Mouse (Mus musculus): ENCODE measurements around the gene Slc16a6.
"Not testable (repeated sequence)": the region's sequence is repeated elsewhere in the genome, so short reads cannot be mapped to it uniquely, and the experiment has no call there.

The Slc16a6 gene

GRCm38 (mm10) chr11:109473171-109474085 lies at the start of gene Slc16a6, which contains the start of gene Arsg:
Slc16a6 (minus strand) TSS chr11:109473598.
Arsg (plus strand) TSS chr11:109473374.
- DNase-seq, result peak; percentile 83 to 88

DNA sequence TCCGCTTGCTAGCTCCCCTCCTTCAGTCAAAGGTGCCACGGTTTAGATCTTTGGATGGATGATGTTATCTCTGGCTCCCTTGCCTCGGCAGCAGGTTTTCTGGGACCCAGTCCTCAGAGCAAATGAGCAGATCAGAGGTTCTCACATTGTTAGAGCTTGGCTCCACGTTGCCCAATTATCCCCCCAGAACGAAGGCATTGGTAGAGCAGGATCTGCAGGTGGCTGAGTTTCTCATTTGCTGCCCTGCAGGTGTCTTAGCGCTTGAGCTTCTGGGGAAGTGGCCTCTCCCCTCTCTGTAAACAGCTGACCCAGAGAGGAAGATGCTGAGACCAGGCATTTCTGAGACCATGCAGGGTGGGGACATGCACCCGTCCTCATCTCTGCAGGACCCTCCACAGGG lies 47.6 kb upstream of the Slc16a6 start:
- DNase-seq, result no peak

DNA sequence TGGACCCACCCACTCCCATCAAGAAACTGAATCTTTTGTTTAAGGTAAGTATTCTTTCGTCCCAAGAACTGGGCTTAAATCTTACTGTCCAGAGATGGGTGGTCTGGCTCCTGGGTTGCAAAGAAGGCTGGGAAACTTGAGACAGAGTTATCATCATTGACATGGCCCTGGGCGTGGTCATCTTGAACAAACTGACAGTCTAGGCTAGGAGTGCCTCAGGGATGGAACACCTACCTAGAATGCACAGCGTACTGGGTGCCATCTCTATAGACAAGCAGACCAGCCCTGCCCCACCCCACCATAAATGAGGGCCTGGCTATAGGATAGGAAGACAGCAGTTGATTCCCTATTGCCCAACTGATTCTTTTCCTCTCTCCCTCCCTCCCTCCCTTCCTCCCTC lies 44.4 kb upstream of the Slc16a6 start:
- DNase-seq, result no peak

DNA sequence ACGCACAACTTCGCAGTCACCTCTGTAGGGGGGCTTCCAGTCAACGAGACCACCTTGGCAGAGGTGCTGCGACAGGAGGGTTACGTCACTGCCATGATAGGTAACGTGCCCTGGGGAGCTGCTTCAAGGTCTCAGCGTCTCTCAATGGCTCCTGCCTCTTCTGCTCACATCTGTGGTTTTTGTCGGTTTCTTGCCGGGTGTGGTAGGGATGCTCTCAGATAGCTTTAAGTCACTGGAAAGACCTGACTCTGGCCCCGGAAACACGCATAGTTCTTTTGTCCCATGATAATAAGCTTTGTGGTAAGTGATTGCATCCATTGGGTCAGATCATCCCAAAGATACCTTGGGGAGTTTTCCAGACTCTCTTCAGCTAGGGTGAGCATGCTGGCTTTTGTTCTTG lies 43.9 kb upstream of the Slc16a6 start:
- no peak for DNase-seq

DNA sequence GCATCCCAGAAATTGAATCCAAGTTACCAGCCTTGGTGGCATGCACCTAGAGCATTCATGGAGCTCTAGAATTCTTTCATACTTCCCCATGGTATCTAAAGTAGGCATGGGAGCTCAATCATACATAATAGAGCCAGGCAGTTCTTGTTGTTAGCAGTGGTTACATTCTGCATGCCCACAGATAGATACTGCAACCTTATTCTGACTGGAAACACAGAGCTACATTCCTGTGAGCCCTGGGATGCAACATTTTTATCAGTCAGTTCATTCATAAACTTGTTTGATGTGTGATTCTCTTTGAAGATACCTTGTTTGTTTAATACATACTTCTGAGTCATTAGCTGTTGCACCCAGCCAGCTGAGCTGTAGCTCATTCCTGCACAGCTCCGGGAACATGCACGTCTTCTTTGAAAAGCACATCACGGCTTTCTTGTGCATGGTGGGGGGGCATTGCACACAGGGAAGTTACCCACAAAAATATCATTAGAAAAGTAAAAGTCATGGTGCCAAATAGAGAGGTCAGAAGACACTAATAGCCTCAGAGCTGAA lies 40.7 kb upstream of the Slc16a6 start:
- DNase-seq, result no peak

DNA sequence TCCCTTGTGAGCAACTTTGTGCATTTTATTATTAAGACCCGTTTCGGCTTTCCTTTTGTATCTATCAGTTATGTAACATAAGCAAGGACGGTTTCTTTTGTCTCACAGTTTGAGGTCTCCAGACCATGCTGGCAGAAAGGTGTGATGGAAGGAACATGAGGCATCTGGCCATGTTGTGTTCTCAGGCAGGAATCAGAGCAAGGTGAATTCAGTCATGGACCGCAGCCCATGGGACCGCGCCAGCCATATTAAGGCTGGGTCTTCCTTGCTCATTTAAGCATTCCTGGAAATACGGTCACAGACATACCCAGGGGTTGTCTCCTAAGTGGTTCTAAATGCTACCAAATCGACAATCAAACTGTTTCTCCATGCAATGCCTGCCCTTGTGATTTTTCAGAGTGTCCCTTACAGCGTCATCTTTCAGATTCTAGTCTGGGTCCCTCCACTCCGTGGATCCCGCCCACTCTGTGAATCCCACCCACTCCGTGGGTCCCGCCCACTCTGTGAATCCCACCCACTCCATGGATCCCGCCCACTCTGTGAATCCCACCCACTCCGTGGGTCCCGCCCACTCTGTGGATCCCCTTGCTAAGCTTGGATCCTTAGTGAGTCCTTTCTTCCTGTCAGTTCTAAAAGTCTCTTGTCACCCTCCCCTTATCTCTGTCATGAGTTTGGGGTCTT lies 39.7 kb upstream of the Slc16a6 start:
- no peak for DNase-seq

DNA sequence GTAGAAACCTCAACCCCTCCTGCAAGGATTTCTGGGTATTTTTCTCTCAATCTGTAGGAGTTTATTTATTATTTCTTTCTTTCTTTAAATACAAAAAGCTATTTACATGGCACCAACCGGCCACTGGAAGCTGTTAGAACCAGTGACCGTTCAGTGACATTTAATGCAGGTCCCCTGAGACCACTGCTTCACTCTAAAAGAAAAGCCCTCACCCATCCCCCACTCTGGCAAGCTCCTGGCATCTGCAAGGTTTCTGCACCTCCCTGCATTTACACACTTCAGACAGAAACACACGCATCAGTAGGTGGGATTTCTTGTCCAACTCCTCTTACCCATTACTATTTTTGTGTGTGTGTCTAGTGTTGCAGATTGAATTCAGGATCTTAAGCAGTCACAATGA lies 33.7 kb upstream of the Slc16a6 start:
- DNase-seq, result no peak

DNA sequence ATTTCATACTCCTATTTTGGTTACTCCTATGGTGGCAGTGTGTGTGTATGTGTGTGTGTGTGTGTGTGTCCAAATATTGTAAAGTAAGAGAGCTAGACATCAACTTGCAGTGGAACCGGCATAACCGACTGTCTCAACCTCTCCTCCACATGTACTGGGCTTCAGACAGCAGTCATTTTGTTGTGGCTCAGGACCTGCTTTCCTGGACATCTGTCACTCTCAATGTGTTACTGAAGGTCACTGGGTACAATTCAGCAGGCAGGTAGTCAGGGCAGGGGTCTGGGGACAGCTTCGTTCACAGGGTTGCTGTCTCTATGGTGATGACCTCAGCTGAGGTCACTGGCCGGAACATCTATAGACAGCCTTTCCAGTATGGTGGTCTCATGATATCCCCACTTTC lies 32.4 kb upstream of the Slc16a6 start:
- DNase-seq, result no peak

GRCm38 (mm10) chr11:109504977-109505376 lies 31.6 kb upstream of the Slc16a6 start:
- no peak for DNase-seq

DNA sequence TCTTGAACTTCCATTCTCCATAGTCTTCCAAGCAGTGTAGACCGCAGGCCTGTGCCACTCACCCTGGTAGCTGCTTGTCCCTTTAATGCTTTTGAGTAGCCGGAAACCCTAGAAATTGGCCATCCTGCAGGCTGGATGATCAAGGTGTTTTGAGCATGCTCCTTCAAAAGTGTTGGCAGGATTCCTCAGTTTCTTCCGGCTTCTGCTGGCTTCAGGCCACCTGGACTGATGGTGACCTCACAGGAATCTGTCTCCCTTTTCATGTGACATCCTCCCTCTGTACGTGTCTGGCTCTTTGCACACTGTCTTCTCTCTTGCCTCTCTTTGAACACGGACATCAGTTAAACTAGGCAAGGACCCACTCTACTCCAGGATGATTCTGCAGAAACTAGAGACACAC lies 26.8 kb upstream of the Slc16a6 start:
- no peak for DNase-seq

DNA sequence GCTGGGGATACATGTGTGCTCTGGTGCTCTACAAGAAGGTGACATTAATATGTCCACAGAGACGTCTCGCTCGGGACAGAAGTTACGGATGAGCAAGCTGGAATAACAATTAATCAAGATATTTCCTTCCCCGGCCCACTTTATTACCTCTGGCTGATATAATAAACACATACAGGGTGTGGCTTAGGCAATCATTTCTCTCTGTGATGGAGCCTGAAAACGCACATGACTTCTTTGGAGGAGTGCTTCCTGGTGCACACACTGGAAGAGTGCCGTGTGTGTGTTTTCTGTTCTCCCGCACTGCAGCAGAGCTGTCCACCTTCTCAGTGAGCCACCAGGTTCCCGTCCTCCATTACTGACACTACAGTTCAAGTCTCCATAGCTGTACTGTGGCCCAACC lies 24.6 kb upstream of the Slc16a6 start:
- DNase-seq, result no peak

DNA sequence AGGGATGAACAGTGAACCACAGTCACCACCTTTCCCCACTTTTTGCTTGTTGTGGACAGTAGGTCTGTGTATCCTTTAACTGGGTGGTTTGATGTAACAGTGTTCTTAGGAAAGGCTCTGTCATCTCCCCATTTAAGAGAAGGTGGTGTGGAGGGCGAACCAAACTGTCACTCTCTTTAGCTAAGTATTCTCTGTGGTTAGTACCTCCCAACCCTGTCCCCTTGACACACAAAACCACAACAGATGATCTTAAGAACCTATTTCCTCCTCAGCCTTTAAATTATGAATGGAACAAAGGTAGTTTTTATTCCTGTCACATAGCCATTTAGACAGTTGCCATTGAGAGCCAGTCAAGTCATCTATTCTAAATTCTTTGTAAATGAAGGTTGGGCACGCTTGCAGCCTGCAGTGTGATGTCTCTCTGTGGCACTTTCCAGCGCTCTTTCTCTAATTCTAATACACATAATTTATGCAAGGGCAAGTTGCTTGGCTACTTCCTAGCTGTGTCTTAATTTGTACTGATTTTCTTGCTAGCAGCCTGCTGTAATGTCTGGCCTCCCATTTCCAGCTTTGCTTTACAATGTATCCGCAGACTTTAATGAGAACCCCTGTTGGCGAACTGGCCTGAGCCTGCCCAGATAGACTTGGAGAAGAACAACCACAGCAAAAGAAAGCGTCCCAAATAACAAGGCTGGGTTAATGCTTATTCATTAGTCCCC lies 23.8 kb upstream of the Slc16a6 start:
- DNase-seq, result no peak

DNA sequence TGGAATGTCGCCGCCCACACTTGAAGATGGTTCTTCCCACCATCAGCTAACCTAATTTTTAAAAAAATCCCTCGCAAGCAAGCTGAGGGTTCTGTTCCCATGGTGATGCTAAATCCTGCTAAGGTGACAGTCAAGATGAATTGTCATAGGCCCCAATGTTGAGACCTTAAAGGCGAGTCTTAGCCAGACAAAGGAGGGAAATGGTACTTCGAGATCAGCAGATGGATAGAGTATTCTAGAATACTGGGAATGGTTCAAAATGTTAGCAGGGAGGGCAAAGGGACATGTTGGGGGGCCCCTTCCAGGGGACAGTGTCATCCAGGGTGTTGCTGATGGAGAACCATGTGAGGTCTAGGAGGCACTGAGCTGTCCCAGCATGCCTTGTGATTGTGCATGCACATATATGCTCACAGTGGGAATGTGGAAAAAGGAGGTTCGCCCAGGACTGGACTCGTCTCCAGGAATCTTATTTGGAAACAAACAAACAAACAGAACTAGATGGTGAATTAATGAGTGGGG lies 23.1 kb upstream of the Slc16a6 start:
- no peak for DNase-seq

DNA sequence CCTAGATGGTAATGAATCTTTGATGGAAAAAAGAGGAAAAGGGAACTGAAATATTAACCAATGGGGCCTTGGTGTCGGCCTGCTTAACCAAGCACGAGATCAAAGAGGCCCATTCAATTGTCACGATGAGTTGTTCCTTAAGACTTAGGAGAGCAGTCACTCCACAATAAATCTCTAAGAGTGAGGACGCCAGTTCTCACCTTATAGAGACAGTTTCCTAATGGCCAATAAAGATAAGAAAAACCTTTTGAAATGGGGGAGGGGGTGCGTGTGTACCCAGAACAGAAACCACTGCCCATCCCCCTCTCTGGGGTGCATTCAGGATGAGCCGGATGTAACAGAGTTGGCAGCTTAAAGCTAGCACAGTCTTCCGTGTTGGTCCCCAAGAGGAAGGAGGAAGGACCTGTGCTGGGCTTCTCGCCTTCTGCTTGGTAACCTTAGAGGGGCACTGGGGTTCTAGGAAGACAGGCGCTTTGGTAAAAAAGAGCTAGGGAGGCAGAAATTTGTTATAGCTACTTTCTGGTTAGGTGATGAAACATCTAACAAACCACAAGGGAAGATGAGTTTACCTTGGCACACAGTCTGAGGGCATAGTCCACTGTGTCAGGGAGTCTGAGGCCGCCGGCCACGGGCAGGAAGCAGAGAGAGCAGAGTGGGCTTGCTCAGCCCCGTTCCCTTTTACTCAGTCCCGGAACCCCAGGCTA lies 22.5 kb upstream of the Slc16a6 start:
- DNase-seq, result peak; percentile 43 to 54

- peak; percentile 42 to 53 for DNase-seq
Observed at GRCm38 (mm10) chr11:109494890-109495770, 21.7 kb upstream of the Slc16a6 start.

DNA sequence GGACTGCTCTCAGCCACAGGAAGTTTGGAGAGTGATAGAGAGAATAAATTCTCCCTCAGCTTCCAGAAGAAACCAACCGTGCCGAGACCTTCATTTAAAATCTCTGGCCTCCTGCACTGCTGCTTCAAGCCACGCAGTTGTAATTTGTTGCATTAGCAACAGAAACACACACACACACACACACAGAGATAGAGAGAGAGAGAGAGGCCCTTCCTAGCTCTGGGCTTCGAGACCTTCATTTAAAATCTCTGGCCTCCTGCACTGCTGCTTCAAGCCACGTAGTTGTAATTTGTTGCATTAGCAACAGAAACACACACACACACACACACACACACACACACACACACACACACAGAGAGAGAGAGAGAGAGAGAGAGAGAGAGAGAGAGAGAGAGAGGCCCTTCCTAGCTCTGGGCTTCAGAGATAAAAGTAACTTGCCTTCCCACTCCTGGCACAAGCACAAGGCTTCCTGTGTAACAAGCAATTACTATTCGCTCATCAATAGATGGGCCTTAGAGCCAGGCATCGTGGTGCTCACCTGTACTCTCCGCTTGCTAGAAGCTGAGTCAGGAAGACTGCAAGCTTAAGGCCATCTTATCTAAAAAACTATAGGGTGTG lies 19.6 kb upstream of the Slc16a6 start:
- DNase-seq, result not testable (repeated sequence)

- DNase-seq, result no peak
Observed at GRCm38 (mm10) chr11:109491844-109492243, 18.4 kb upstream of the Slc16a6 start.

DNA sequence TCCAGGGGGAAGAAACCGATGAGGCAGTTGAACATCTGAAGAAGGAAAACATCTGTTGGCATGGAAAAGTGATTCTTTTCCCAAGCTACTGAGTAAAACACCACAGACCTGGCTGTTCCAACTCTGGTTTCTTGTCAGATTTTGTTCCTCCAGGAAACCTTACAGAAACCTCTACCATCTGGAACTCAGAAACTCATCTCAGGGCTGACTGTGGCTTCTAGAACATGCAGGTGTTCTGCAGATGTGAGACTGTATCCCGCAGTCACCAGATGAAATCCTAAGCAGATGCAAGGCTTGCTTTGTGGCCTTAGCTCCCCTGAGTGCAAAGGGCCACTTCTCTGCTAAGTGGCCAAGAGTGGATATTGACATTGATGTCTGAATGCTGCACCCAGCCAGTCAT lies 16.4 kb upstream of the Slc16a6 start:
- no peak for DNase-seq

DNA sequence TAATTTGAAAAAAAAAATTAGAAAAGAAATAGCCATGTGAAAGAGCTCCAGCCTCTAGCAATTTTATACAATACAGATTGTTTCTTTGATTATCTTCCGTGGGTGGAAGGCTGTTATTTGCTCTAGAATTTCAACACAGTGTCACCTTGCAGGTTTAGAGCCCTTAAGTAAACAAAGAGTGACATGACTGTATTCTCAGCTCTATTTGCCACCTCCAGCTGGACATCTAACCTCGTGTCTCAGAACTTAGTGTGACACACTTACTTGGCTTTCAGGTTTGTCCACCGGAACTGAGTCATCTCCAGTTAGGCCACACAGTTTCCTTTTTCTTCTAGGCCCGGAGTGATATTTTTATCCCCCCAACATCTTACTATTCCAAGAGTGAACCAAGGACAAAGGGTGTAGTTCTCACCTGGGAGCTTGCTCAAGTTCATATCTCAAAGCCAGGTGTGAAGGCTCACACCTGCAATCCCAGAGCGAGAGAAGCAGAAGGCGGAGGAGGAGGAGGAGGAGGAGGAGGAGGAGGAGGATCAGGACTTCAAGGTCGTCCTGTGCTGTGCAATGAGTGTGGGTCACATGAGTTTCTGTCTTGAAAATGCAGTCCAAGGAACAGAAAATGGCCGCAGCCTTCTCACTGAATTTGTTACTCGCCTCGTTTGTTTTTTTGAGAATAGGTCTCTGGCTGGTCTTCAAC lies 14.7 kb upstream of the Slc16a6 start:
- no peak for DNase-seq

DNA sequence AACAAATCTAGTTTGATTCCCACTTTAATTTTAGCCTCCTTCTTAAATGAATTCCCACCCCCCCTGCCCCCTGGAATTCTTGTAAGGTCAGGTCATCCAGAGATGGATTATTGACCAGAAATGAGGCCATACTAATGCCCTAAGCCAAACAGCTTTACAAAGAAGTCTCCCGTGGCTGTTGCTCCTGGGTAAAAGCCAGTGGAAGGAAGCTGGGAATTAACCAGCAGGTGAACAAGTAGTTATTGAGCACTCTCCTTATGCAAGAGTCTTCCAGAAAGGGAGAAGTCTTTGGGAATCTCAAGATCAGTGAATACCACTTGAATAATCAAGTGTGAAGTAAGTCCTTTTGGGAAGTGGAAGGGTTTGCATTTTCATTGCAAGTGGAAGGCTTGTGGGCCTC lies 13.7 kb upstream of the Slc16a6 start:
- no peak for DNase-seq
